Mouse (Mus musculus) layer of hippocampus, adult 18-20 months (tissue): ENCODE data around the gene Clstn1. TPM values are rescaled to one million over a fixed set of nuclear protein-coding genes. Genes with fewer than 3 reads are reported as not detected.

Experiments used
- DNase-seq, 2 experiments: peaks; one replicate each; pipeline ENCODE4 v3.0.0; 2022; ENCODE audit warnings: low spot score in 2 of 2
- long read RNA-seq: library from polyadenylated mRNA; stranded (forward); transcript quantifications from one replicate; pipeline ENCODE4 v2.0.0, GENCODE M21; 2021
- total RNA-seq, 2 experiments: library from RNA; stranded (reverse); gene quantifications; 2 replicates each; pipeline ENCODE4 v1.2.3; 2021

Clstn1 gene
- total RNA-seq = 100 to 1,000 TPM; 839 to 867 TPM
- long read RNA-seq, full-length matches to known transcripts = 490 of 741 reads
- long read RNA-seq, partial matches to known transcripts = 216 of 741 reads
- long read RNA-seq, other reads (novel, unspliced or antisense) = 35 of 741 reads

- DNase-seq = peak; percentile 39 to 57
Measured at GRCm38 (mm10) chr4:149586044-149586782, at the start of gene Clstn1. TSS of gene Clstn1 (plus strand) at chr4:149586468.

DNA sequence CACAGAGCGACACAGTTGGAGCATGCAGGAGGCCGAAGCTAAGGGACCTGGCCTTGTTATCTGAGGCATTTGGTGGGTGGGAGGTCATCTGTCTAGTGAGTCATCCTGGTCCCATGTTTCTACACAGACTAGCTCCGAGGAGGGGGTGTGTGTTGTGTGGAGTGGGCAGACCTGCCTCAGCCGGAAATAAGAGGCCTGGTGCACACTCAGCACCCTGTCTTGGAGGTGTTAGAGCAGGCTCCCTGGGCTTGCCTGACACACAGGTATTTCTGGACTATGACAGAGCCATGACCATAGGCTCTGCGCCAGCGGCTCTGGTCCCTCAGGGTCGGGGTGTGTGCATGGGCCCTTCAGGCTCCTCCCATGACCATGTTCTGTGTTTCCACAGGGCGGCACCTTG, 46.8 kb upstream of the Clstn1 start:
- DNase-seq = no peak

DNA sequence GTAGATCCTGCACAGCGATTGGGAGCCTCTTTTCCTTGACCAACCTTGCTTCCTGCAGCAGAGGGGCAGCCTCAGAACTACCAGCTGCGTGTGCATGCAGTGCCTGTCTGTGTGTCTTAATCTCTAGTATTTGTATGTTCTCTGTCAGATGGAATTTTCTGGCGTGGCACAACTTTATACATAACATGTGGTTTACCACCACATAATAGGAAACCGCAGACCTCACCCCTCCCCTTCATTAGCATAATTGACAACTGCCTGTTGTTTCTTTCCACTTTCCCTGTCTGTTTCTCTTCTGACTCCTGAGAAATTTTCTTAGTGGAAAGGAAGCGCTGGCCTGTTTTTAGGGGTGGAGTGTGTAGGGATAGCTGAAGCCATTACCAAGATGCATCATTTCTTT, 44.3 kb upstream of the Clstn1 start:
- no peak for DNase-seq

DNA sequence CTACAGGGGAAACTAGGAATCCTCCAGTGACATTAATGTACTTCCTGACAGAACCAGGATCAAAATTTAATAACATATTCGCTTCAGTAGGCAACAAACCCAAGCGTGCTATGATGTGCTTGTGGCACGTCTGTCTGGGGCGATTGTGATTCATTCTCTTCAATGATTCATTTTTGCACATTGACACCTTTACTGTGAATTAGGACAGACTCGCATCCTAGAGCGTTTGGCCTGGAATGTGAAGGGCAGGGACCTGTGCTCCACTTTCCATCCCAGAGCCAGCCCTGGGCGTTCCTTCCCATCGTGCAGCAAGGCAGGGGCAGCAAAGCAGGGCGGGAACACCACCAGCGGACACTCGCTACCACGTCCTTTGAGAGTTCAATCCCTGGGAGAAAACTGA, 43.8 kb upstream of the Clstn1 start:
- no peak for DNase-seq

DNA sequence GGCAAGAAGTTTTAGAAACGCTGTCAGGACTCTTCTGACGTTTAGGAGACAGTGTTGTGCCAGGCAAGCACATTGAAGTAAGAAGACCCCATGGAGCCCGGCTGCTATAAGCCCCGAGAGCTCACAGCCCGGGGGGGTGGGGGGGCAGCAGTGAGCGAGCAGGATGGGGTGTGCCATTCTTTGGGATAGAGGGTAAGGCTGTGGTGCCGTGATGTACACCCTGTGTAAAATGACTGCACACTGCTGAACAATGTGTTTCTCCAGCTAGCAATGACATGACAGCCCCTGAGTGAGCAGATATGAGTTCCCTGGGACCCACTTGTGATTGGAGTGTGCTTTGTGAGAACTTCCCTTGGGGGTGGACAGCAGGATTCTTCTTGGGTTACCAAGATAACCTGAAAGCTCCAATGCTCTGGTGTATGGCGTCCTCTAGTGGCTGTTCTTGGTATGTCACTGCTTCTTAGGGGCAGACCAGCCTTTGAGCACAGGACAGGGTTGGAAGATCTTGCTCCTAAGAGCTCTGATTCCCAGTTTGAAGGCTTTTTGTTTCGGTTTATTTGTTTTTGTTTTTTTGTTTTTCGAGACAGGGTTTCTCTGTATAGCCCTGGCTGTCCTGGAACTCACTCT, 43.2 kb upstream of the Clstn1 start:
- DNase-seq = peak; percentile 72 to 94

DNA sequence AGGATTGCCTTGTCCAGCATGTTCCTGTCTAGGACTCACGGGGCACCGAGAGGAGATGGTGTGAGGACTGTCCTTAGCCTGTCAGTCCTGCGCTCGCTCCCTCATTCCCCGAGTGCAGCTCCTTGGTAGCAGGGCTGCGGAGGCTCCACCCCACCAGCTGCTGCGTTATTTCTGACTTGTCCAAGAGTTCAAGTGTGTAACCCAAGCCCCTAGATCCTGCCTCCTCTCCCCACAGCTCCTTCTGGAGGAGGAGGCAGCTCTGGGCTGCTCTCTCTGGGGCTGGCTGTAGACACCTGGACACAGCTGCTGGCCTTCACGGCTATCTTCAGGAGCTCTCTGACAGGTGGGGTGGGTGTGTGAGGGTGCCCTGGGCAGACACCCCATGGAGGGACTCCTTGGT, 41.4 kb upstream of the Clstn1 start:
- no peak for DNase-seq

DNA sequence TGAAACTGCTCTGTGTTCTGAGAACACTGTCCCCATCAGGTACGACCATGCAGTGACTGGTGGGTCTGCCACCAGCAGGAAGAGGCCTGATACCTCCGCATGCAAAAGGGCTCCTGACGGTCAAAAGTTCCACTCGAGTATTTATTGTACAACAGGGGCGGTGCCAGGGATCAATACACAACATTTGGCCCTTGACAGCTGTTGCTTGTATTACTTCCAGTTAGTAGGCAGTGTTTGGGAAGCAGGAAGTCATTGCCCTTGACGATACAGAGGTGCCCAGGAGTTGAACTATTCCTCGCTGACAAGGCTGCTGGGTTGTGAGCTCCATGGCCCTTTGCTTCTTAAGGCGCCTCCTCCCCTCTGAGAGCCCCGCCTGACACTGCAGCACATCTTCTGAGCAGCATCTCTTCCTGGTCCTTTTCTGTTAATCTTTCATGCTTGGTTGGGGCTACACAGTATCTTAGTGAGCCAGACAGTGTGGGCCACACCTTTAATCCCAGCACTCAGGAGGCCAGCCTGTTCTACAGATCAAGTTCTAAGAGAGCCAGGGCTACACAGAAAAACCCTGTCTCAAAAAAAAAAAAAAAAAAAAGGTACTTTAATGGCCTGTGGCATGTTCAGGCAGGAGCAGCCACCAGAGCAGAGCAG, 39.3 kb upstream of the Clstn1 start:
- DNase-seq = no peak

DNA sequence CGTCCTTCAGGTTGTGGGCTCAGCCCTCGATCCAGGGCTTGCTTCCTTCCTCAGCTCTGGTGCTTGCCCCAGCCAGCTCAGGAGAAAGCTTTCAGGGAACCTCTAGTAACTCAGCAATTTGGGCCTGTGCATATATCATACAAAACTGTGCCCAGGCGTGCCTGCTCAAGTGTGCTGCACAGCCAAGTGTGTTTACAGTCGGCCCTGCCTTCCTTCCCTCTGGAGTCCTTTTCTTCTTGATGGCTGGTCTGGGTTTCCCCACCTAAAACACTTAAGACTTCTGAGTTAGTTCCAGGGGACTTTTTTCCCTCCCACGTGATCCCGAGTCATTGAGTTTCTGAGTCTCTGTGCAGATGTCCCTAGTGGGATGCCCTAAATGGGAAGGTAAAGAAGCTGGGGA, 38.7 kb upstream of the Clstn1 start:
- DNase-seq = no peak

DNA sequence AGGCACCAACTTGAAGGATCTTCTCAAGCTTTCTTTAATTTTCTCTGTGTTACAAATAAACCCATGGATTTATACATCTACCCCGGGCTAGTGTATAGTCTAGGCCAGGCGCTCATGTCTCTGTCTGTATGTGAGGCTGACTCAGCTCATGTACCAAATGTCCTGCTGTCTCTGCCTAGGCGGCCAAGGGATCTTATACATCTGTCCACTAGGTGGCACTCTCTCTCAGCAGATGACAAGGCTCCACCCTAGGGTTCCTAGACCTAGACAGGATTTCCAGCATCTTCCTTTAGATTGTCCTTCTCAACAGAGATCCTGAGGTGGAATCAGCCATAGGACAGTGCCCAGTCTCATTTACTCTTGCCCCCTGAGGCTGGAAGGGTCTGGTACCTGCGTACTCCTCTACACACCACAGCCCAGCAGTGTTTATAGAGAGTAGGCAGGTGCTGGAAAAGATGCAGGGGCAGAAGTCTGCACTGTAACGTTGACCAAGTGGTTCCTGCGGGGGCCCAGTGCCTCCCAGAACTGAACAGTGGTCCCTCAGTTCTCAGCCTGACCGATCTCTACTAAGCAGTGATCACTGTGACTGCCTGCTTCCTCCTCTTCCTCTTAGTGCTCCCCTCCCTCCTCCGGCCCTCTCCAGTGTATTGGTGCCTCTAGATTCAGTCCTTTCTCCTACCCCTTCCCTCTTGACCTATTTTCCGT, 36.9 kb upstream of the Clstn1 start:
- peak; percentile 85 to 97 for DNase-seq

GRCm38 (mm10) chr4:149550866-149551265, 35.4 kb upstream of the Clstn1 start:
- DNase-seq = no peak

DNA sequence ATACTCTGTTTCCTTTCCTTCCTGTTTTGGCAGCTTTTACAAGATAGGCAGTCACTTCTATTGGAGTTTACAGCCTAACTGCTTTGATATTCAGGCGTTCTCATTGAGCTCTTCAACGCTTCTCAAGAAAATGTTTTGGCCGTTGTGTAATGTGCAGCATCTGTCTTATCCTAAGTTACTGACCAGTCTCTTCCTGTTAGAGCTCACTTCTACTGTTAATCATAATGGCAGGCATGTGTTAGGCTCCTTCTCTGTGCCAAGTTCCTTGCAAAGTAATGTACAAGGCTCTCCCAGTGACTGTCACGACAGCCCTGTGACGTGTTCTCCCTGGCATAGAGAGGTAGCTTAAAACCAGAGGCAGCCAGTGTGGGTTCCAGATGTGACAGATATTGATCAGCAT, 34.6 kb upstream of the Clstn1 start:
- DNase-seq = no peak

- DNase-seq = no peak
Measured at GRCm38 (mm10) chr4:149553834-149554233, 32.4 kb upstream of the Clstn1 start.

GRCm38 (mm10) chr4:149556111-149556510, 30.2 kb upstream of the Clstn1 start:
- DNase-seq = peak; percentile 67 to 77

DNA sequence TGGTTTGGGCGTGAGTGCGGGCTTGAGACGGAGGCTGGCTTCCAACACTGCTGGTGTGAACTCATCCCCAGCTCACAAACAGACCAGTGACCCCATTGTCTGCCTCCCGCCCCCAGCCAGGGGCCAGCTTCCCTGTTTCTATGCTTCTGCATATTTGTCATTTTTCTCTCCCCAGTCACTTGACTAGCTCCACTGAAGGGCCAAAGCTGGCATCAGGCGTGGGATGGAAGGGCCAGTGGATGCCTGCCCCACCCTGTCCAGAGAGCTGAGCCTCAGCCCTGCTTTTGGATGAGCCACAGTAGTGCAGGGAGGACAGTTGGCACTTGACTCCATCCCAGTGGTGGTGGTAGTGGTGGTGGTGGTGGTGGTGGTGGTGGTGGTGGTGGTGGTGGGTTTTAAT, 28.4 kb upstream of the Clstn1 start:
- DNase-seq = no peak

DNA sequence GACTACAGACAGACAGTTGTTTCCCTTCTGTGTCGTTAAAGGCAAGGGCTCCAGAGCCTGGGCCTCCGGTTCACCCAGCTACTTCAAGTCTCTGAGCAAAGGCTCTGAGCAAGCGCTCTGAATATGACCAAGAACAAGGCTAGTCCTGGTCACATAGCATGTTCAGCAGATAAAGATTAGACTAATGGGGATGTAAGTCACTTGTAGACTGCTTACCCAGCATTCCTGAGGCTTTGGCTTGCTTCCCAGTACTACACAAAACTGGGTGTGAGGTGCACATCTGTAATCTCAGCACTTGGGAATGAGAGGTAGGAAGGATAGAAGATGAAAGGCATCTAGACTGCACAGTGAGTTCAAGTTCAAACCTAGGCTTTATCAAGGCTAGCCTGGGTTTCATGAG, 27.9 kb upstream of the Clstn1 start:
- peak in 1 of 2 experiments; percentile 35 for DNase-seq

- peak; percentile 58 to 71 for DNase-seq
Measured at GRCm38 (mm10) chr4:149561392-149561791, 24.9 kb upstream of the Clstn1 start.

- DNase-seq = peak; percentile 79 to 85
Measured at GRCm38 (mm10) chr4:149561986-149562904, 24.0 kb upstream of the Clstn1 start.

DNA sequence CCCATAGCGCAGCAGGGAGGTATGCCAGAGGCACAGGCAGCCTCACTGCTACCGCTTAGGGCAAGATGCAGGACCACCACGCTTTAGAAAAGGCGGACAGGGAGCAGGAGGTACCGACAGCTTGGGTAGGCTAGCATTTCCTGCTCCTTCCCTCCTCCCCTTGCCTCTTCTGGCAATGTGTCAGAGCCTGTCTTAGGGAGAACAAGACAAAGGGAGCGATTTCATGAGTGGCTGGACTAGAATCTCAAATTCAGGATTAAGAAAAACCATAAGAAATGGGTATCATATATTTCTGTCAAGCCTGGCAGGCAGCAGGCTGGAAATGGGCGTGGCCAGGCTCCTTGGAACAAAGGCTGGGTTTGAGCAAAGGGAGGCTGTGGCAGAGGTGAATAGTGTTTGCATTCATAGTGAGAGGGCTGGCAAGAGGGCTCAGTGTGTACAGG, 23.3 kb upstream of the Clstn1 start:
- peak in 1 of 2 experiments; percentile 43 for DNase-seq

- DNase-seq = no peak
Measured at GRCm38 (mm10) chr4:149563941-149564361, 22.3 kb upstream of the Clstn1 start.
